Mouse (Mus musculus) myocyte (in vitro differentiated cells): ENCODE measurements at regions not wholly inside any gene's neighbourhood (a gene's known extent, or its start where the extent isn't known, plus 50 kb on each side); places are given as distances from the start of the nearest gene placed in this dataset.

Experiments used
- CEBPB ChIP-seq: IDR thresholded peaks from 2 replicates; pipeline ENCODE4 v1.6.1; 2011; ENCODE audit warnings: mild to moderate bottlenecking, moderate library complexity; ENCODE audit not compliant: poor library complexity, insufficient read depth, severe bottlenecking
- POLR2A ChIP-seq: IDR thresholded peaks from one replicate; pipeline ENCODE4 v1.6.1; 2011; ENCODE audit warnings: low read depth, mild to moderate bottlenecking, control low read depth, moderate library complexity; ENCODE audit not compliant: insufficient read length
- REST ChIP-seq: IDR thresholded peaks from one replicate; pipeline ENCODE4 v1.6.1; 2011; ENCODE audit warnings: mild to moderate bottlenecking, control low read depth, moderate library complexity; ENCODE audit not compliant: insufficient read depth, insufficient read length
- USF1 ChIP-seq: IDR thresholded peaks from one replicate; pipeline ENCODE4 v1.6.1; 2011; ENCODE audit warnings: low read depth, mild to moderate bottlenecking, control low read depth, moderate library complexity

GRCm38 (mm10) chr5:74927543-74927942, 117.0 kb downstream of the Chic2 start:
- TF ChIP-seq POLR2A = no peak
- TF ChIP-seq REST = no peak
- TF ChIP-seq CEBPB = no peak
- TF ChIP-seq USF1 = no peak
